ENCODE assay signal across 9 mouse cellular contexts in genomic region chr6:113681271-113681670, GRCm38 (mm10). TPM values are rescaled to one million over a fixed set of nuclear protein-coding genes. Genes with fewer than 3 reads are reported as not detected.
DNase-seq lines count a peak whose midpoint lies in the region; ATAC-seq and TF ChIP-seq lines count a peak whose summit lies in the region.
"Had no signal": no experiment of that assay in that cellular context is flagged by ENCODE, and none has a peak within 500 bp of the region (broad histone marks: within the 10 kb centered on the region; RNA-seq: fewer than 3 reads in every experiment).

No protein-coding gene starts in this region.

- intact Hi-C loops in heart, postnatal 25 days (cut with DNase I) = loop anchor here (1.0 kb wide), 1 partner anchor 43 kb away; the partner anchor contains the start of gene Irak2

- H3K36me3 ChIP-seq in G1E (replicated peaks) = peaks cover 34% of the 10 kb centered on the region
- H3K36me3 ChIP-seq in forebrain, embryonic 13.5 days (ENCODE audit: poor library complexity, severe bottlenecking) = no peaks in the 10 kb centered on the region
- H3K36me3 ChIP-seq: limb, embryonic 15.5 days had no signal

- H3K27ac ChIP-seq in brown adipose tissue, adult 24 weeks (replicated peaks; ENCODE audit: low read depth, low read length) = peak overlapping the region; percentile 36
- H3K27ac ChIP-seq in forebrain, embryonic 13.5 days = no peak overlapping the region
- H3K27ac ChIP-seq: limb, embryonic 15.5 days had no signal

- peak; percentile 71 for ATAC-seq in G1E (ENCODE audit: extremely low read depth, insufficient number of reproducible peaks, low FRiP score, poor library complexity, severe bottlenecking)
- ATAC-seq in forebrain, embryonic 13.5 days = peak; percentile 33; the same call in 1 of the 2 replicates

- peak; percentile 91 for TF ChIP-seq CTCF in G1E (IDR thresholded peaks at IDR 0.05; ENCODE audit: low read depth, low read length)

- DNase-seq in G1E (ENCODE audit: low spot score) = peak; percentile 57
- peak; percentile 64 for DNase-seq in heart, postnatal 25 days (ENCODE audit: low spot score)
- DNase-seq in layer of hippocampus, adult 8-10 months (ENCODE audit: low spot score in 2 of 2) = peak; percentile 63 to 81
- peak; percentile 92 for DNase-seq in lung, postnatal 10 days
- DNase-seq in right cerebral cortex, postnatal 14 days = peak; percentile 85
- DNase-seq in urinary bladder, postnatal 25 days (ENCODE audit: low spot score) = peak; percentile 83

- no peaks in the 10 kb centered on the region for H3K27me3 ChIP-seq in G1E (ENCODE audit: insufficient read depth, low read length)
- no peaks in the 10 kb centered on the region for H3K27me3 ChIP-seq in forebrain, embryonic 13.5 days
- H3K27me3 ChIP-seq: limb, embryonic 15.5 days had no signal

- WGBS in forebrain, embryonic 13.5 days = 17% methylated on average over 4 of the region's 4 CpGs

- no peak overlapping the region for H3K4me2 ChIP-seq in forebrain, embryonic 13.5 days
- H3K4me2 ChIP-seq: limb, embryonic 15.5 days had no signal

- no peak overlapping the region for H3K9ac ChIP-seq in forebrain, embryonic 13.5 days
- H3K9ac ChIP-seq: limb, embryonic 15.5 days had no signal

- H3K9me3 ChIP-seq in G1E (replicated peaks) = no peaks in the 10 kb centered on the region
- no peaks in the 10 kb centered on the region for H3K9me3 ChIP-seq in forebrain, embryonic 13.5 days (replicated peaks)
- H3K9me3 ChIP-seq: limb, embryonic 15.5 days had no signal

- peaks cover 34% of the 10 kb centered on the region for H3K4me1 ChIP-seq in G1E (ENCODE audit: insufficient read depth, low read depth, low read length)
- peaks cover 11% of the 10 kb centered on the region for H3K4me1 ChIP-seq in brown adipose tissue, adult 24 weeks (ENCODE audit: control insufficient read depth, insufficient read depth, insufficient read length, low read length)
- H3K4me1 ChIP-seq in forebrain, embryonic 13.5 days = no peaks in the 10 kb centered on the region

- H3K4me3 ChIP-seq in G1E (ENCODE audit: low read depth, low read length) = no peak overlapping the region
- no peak overlapping the region for H3K4me3 ChIP-seq in brown adipose tissue, adult 24 weeks (ENCODE audit: insufficient read depth, low read depth, low read length)
- no peak overlapping the region for H3K4me3 ChIP-seq in forebrain, embryonic 13.5 days
- H3K4me3 ChIP-seq: limb, embryonic 15.5 days had no signal

RNA-seq across cellular contexts. Expression of gene Tatdn2, which starts 15.6 kb away (rescaled TPM):
- total RNA-seq in G1E (2014; fragmentation: Nextera tagmentation) (20.9 and 26.3 TPM in 2 replicates), G1E (2017) (72.0 and 81.3 TPM in 2 replicates)
- polyA plus RNA-seq in G1E (2012) = 33.1 and 34.5 TPM in 2 replicates
- 18.0 and 29.7 TPM in 2 replicates for polyA plus RNA-seq in brown adipose tissue, adult 24 weeks (2012; ENCODE audit: insufficient read depth, insufficient read length, missing spikeins)
- 0.47 and 0.81 TPM in 2 replicates for polyA plus RNA-seq in forebrain, embryonic 13.5 days (2015; fragmentation: Nextera tagmentation; extraction: Ambion mirVana)
- total RNA-seq in heart, postnatal 25 days (2021) = 10 to 100 TPM; 55.3 to 57.1 TPM
- total RNA-seq in layer of hippocampus, adult 8-10 months (2022) = 10 to 100 TPM; 63.5 to 73.0 (median 68.1) TPM

RNA-seq across cellular contexts. Expression of gene Ghrl, which starts 38.4 kb away (rescaled TPM):
- not detected in 2 replicates for total RNA-seq in G1E (2014; fragmentation: Nextera tagmentation)
- 0.76 TPM in 1 of 2 replicates, not detected in the other for total RNA-seq in G1E (2017)
- not detected in 2 replicates for polyA plus RNA-seq in G1E (2012)
- polyA plus RNA-seq in brown adipose tissue, adult 24 weeks (2012; ENCODE audit: insufficient read depth, insufficient read length, missing spikeins) = not detected in 2 replicates
- polyA plus RNA-seq in forebrain, embryonic 13.5 days (2015; fragmentation: Nextera tagmentation; extraction: Ambion mirVana) = 0.42 and 1.0 TPM in 2 replicates
- not detected for total RNA-seq in heart, postnatal 25 days (2021)
- not detected for total RNA-seq in layer of hippocampus, adult 8-10 months (2022)

RNA-seq across cellular contexts. Expression of gene Irak2, which starts 43.0 kb away (rescaled TPM):
- total RNA-seq in G1E (2014; fragmentation: Nextera tagmentation) (7.4 and 21.2 TPM in 2 replicates), G1E (2017) (10.9 and 11.7 TPM in 2 replicates)
- polyA plus RNA-seq in G1E (2012) = 10.2 and 13.7 TPM in 2 replicates
- 18.9 and 19.7 TPM in 2 replicates for polyA plus RNA-seq in brown adipose tissue, adult 24 weeks (2012; ENCODE audit: insufficient read depth, insufficient read length, missing spikeins)
- 0.77 and 0.96 TPM in 2 replicates for polyA plus RNA-seq in forebrain, embryonic 13.5 days (2015; fragmentation: Nextera tagmentation; extraction: Ambion mirVana)
- 10 to 100 TPM in 1 of 2 experiments, 1 to 10 TPM in 1; 9.7 to 10.6 TPM for total RNA-seq in heart, postnatal 25 days (2021)
- total RNA-seq in layer of hippocampus, adult 8-10 months (2022) = 10 to 100 TPM; 19.3 to 25.0 (median 21.7) TPM

RNA-seq across cellular contexts. Expression of gene Vhl, which starts 57.5 kb away (rescaled TPM):
- 9.0 and 12.5 TPM in 2 replicates for total RNA-seq in G1E (2014; fragmentation: Nextera tagmentation)
- 25.4 and 26.1 TPM in 2 replicates for total RNA-seq in G1E (2017)
- 6.4 and 7.9 TPM in 2 replicates for polyA plus RNA-seq in G1E (2012)
- 13.2 and 15.0 TPM in 2 replicates for polyA plus RNA-seq in brown adipose tissue, adult 24 weeks (2012; ENCODE audit: insufficient read depth, insufficient read length, missing spikeins)
- 57.3 and 63.9 TPM in 2 replicates for polyA plus RNA-seq in forebrain, embryonic 13.5 days (2015; fragmentation: Nextera tagmentation; extraction: Ambion mirVana)
- total RNA-seq in heart, postnatal 25 days (2021) = 10 to 100 TPM; 10.7 to 11.7 TPM
- 10 to 100 TPM; 41.0 to 50.5 (median 47.0) TPM for total RNA-seq in layer of hippocampus, adult 8-10 months (2022)

RNA-seq across cellular contexts. Expression of gene Sec13, which starts 59.3 kb away (rescaled TPM):
- 71.9 and 73.3 TPM in 2 replicates for total RNA-seq in G1E (2014; fragmentation: Nextera tagmentation)
- total RNA-seq in G1E (2017) = 172 and 185 TPM in 2 replicates
- polyA plus RNA-seq in G1E (2012) = 17.7 and 30.9 TPM in 2 replicates
- 66.1 and 99.8 TPM in 2 replicates for polyA plus RNA-seq in brown adipose tissue, adult 24 weeks (2012; ENCODE audit: insufficient read depth, insufficient read length, missing spikeins)
- 256 and 269 TPM in 2 replicates for polyA plus RNA-seq in forebrain, embryonic 13.5 days (2015; fragmentation: Nextera tagmentation; extraction: Ambion mirVana)
- 10 to 100 TPM; 68.0 to 75.5 TPM for total RNA-seq in heart, postnatal 25 days (2021)
- total RNA-seq in layer of hippocampus, adult 8-10 months (2022) = 10 to 100 TPM; 67.9 to 80.9 (median 77.0) TPM
